ENCODE assay signal across 8 mouse cellular contexts in genomic region chr17:90809197-90810163, GRCm38 (mm10).
DNase-seq lines count a peak whose midpoint lies in the region; ATAC-seq lines count a peak whose summit lies in the region.

No protein-coding gene starts in this region.

- no peak overlapping the region for H3K4me2 ChIP-seq in midbrain, embryonic 13.5 days (replicated peaks)

- no peaks in the 10 kb centered on the region for H3K27me3 ChIP-seq in midbrain, embryonic 13.5 days

- peak; percentile 21 for DNase-seq in thymus, postnatal 0 days (ENCODE audit: low spot score)
- no peak for DNase-seq in thymus, adult 18-20 months
- peak; percentile 21 for DNase-seq in gastrocnemius, postnatal 14 days
- peak; percentile 57 for DNase-seq in kidney, adult 9 months
- peak; percentile 52 to 65 for DNase-seq in left cerebral cortex, postnatal 36 days (ENCODE audit: low spot score in 2 of 2)
- peak; percentile 20 for DNase-seq in testis, postnatal 14 days (ENCODE audit: low spot score)

- no peaks in the 10 kb centered on the region for H3K9me3 ChIP-seq in midbrain, embryonic 13.5 days

- H3K27ac ChIP-seq in midbrain, embryonic 13.5 days = no peak overlapping the region

- no peaks in the 10 kb centered on the region for H3K36me3 ChIP-seq in midbrain, embryonic 13.5 days

- peak; percentile 97 for ATAC-seq in common myeloid progenitor, adult 5-6 weeks (replicated peaks; ENCODE audit: low read depth, poor library complexity, severe bottlenecking)
- peak; percentile 82 for ATAC-seq in midbrain, embryonic 13.5 days

- no peak overlapping the region for H3K4me3 ChIP-seq in midbrain, embryonic 13.5 days (replicated peaks)

- H3K9ac ChIP-seq in midbrain, embryonic 13.5 days (replicated peaks) = no peak overlapping the region

- H3K4me1 ChIP-seq in midbrain, embryonic 13.5 days (replicated peaks) = no peaks in the 10 kb centered on the region

- intact Hi-C loops in gastrocnemius, postnatal 14 days (cut with DNase I; ENCODE audit: low total_unique reads) = no loop called here
- intact Hi-C loops in left cerebral cortex, postnatal 36 days (cut with DNase I) = loop anchor here (5.0 to 10.0 kb wide), 2 partner anchors 175 to 283 kb away; partner anchors contain the start of gene Nrxn1

- 68% methylated on average over 8 of the region's 8 CpGs for WGBS in midbrain, embryonic 13.5 days

Comparison
In these comparisons a context has a peak if more than half of its experiments do, and no peak if none do; other contexts are left out.
1. DNase-seq: peak in thymus, postnatal 0 days (single experiment), gastrocnemius, postnatal 14 days (single experiment), kidney, adult 9 months (single experiment), left cerebral cortex, postnatal 36 days (2 of 2) and testis, postnatal 14 days (single experiment); none in thymus, adult 18-20 months (0 of 2).